Mouse (Mus musculus) lung, postnatal 0 days (tissue): ENCODE data around the gene Rnh1. TPM values are rescaled to one million over a fixed set of nuclear protein-coding genes. Genes with fewer than 3 reads are reported as not detected.

Source experiments
- ATAC-seq: fragments of 200-750 bp; cut with Nextera tagmentation; 2 replicates; pipeline ENCODE4 v1.8.0; 2017; ENCODE audit warnings: moderate library complexity
- DNase-seq: peaks from one replicate; pipeline ENCODE4 v3.0.0-alpha.2; 2016; ENCODE audit warnings: low spot score
- H3K27ac ChIP-seq: fragments of 300-500 bp; sonication (generic); 2 replicates; pipeline ENCODE4 v1.5.1; 2014; ENCODE audit warnings: antibody characterized with exemption, mild to moderate bottlenecking, low read length, mixed read lengths
- H3K27me3 ChIP-seq: fragments of 300-500 bp; sonication (generic); replicated peaks from 2 replicates; pipeline ENCODE4 v1.6.1; 2014; ENCODE audit warnings: low read length, mixed read lengths; ENCODE audit not compliant: insufficient read depth
- H3K36me3 ChIP-seq: fragments of 300-500 bp; sonication (generic); 2 replicates; pipeline ENCODE4 v1.6.1; 2014; ENCODE audit warnings: low read length, mixed read lengths; ENCODE audit not compliant: insufficient read depth
- H3K4me1 ChIP-seq: fragments of 300-500 bp; sonication (generic); 2 replicates; pipeline ENCODE4 v1.6.1; 2014; ENCODE audit warnings: antibody characterized with exemption, low read depth, low read length, mixed read lengths; ENCODE audit not compliant: insufficient read depth
- H3K4me2 ChIP-seq: fragments of 300-500 bp; sonication (generic); replicated peaks from 2 replicates; pipeline ENCODE4 v1.6.1; 2014; ENCODE audit warnings: low read depth, mild to moderate bottlenecking, low read length, moderate library complexity, mixed read lengths
- H3K4me3 ChIP-seq: fragments of 300-500 bp; sonication (generic); 2 replicates; pipeline ENCODE4 v1.5.1; 2014; ENCODE audit warnings: low read depth, low read length
- H3K9ac ChIP-seq: fragments of 300-500 bp; sonication (generic); replicated peaks from 2 replicates; pipeline ENCODE4 v1.6.1; 2014; ENCODE audit warnings: low read depth, mild to moderate bottlenecking
- H3K9me3 ChIP-seq: fragments of 300-500 bp; sonication (generic); 2 replicates; pipeline ENCODE4 v1.6.1; 2016; ENCODE audit warnings: low read length, mixed read lengths
- CTCF ChIP-seq: IDR thresholded peaks from 2 replicates; pipeline ENCODE4 v1.5.1; 2016; ENCODE audit warnings: antibody characterized with exemption, mild to moderate bottlenecking
- EP300 ChIP-seq: IDR thresholded peaks from 2 replicates; pipeline ENCODE4 v1.6.1; 2016; ENCODE audit warnings: antibody characterized with exemption, mild to moderate bottlenecking, control low read depth
- WGBS: fragments of 180-500 bp; shearing (Covaris S2); extraction: QIAGEN DNeasy Blood & Tissue Kit; methylation state at CpG from one replicate; pipeline ENCODE4 v1.1.7; 2014; 5-methylcytosine and 5-hydroxymethylcytosine counted together
- polyA plus RNA-seq: library from polyadenylated mRNA; unstranded; fragments of >200 nt; fragmentation: Nextera tagmentation; extraction: Ambion mirVana; gene quantifications from 2 replicates; pipeline ENCODE4 v1.2.1, GENCODE M21; 2015

Rnh1 gene
- polyA plus RNA-seq, 1 experiment from 2014 or later, result 187 TPM

- peak within 1 kb of the TSS; percentile 95 for H3K27ac ChIP-seq
- H3K36me3 ChIP-seq, result no peaks in the 10 kb centered on the region
- ATAC-seq (peak; percentile 90), DNase-seq (peak; percentile 97)
- no peaks in the 10 kb centered on the region for H3K27me3 ChIP-seq
- H3K9me3 ChIP-seq, result no peaks in the 10 kb centered on the region
- no peak for TF ChIP-seq EP300
- no peak for TF ChIP-seq CTCF
- peaks cover 8% of the 10 kb centered on the region; the same call in 1 of the 2 replicates for H3K4me1 ChIP-seq
- under 1% methylated on average over 40 of the region's 41 CpGs for WGBS
- peak within 1 kb of the TSS; percentile 58 for H3K4me3 ChIP-seq
- peak within 1 kb of the TSS; percentile 97 for H3K4me2 ChIP-seq
- H3K9ac ChIP-seq, result peak within 1 kb of the TSS; percentile 72
Measured at GRCm38 (mm10) chr7:141215101-141215879, 42.6 kb upstream of the Rnh1 start, which contains the start of gene Rassf7. Gene Rassf7 (plus strand): TSS chr7:141215860.

GRCm38 (mm10) chr7:141214310-141214709 is 41.7 kb upstream of the Rnh1 start:
- H3K4me2 ChIP-seq, result no peak overlapping the region
- no peak overlapping the region for H3K4me3 ChIP-seq
- 45% methylated on average over 3 of the region's 3 CpGs for WGBS
- TF ChIP-seq EP300 (no peak), CTCF (no peak)
- no peaks in the 10 kb centered on the region for H3K9me3 ChIP-seq
- H3K4me1 ChIP-seq, result peaks cover 8% of the 10 kb centered on the region; the same call in 1 of the 2 replicates
- ATAC-seq (no peak), DNase-seq (no peak)
- no peaks in the 10 kb centered on the region for H3K36me3 ChIP-seq
- 0 out of 2 replicates have a peak, but pooled peaks cover 3% of the 10 kb centered on the region for H3K27me3 ChIP-seq
- H3K9ac ChIP-seq, result no peak overlapping the region
- H3K27ac ChIP-seq, result no peak overlapping the region

GRCm38 (mm10) chr7:141213605-141214235 is 41.1 kb upstream of the Rnh1 start, which contains the start of gene Lmntd2:
Gene Lmntd2 (minus strand): TSS chr7:141214080.
- Histone ChIP-seq H3K9ac (0 out of 2 replicates have a peak within 1 kb of the TSS, but pooled peaks have one; percentile 32), H3K9me3 (no peaks in the 10 kb centered on the region), H3K4me3 (peak within 1 kb of the TSS; percentile 58; the same call in 1 of the 2 replicates), H3K36me3 (no peaks in the 10 kb centered on the region), H3K27me3 (0 out of 2 replicates have a peak, but pooled peaks cover 3% of the 10 kb centered on the region), H3K4me1 (peaks cover 8% of the 10 kb centered on the region; the same call in 1 of the 2 replicates), H3K4me2 (peak within 1 kb of the TSS; percentile 97), H3K27ac (peak within 1 kb of the TSS; percentile 76)
- no peak for TF ChIP-seq EP300
- no peak for TF ChIP-seq CTCF
- DNase-seq, result no peak
- WGBS, result 86% methylated on average over 11 of the region's 11 CpGs
- no peak for ATAC-seq

GRCm38 (mm10) chr7:141213133-141213532 is 40.5 kb upstream of the Rnh1 start:
- WGBS, result 76% methylated on average over 3 of the region's 3 CpGs
- H3K27ac ChIP-seq, result no peak overlapping the region
- H3K36me3 ChIP-seq, result no peaks in the 10 kb centered on the region
- H3K9me3 ChIP-seq, result no peaks in the 10 kb centered on the region
- H3K4me3 ChIP-seq, result no peak overlapping the region
- DNase-seq, result no peak
- H3K4me1 ChIP-seq, result peaks cover 8% of the 10 kb centered on the region; the same call in 1 of the 2 replicates
- TF ChIP-seq EP300 (no peak), CTCF (no peak)
- no peak overlapping the region for H3K4me2 ChIP-seq
- no peak for ATAC-seq
- H3K27me3 ChIP-seq, result 0 out of 2 replicates have a peak, but pooled peaks cover 3% of the 10 kb centered on the region
- H3K9ac ChIP-seq, result no peak overlapping the region

- Histone ChIP-seq H3K4me2 (no peak overlapping the region), H3K27ac (no peak overlapping the region), H3K9ac (no peak overlapping the region), H3K4me3 (no peak overlapping the region), H3K4me1 (peaks cover 4% of the 10 kb centered on the region; the same call in 1 of the 2 replicates), H3K27me3 (0 out of 2 replicates have a peak, but pooled peaks cover 3% of the 10 kb centered on the region), H3K36me3 (no peaks in the 10 kb centered on the region), H3K9me3 (no peaks in the 10 kb centered on the region)
- TF ChIP-seq EP300 (no peak), CTCF (no peak)
- no peak for ATAC-seq
- no peak for DNase-seq
- WGBS, result 87% methylated on average over 14 of the region's 14 CpGs
Measured at GRCm38 (mm10) chr7:141210606-141211131, 38.0 kb upstream of the Rnh1 start.

GRCm38 (mm10) chr7:141210137-141210536 is 37.5 kb upstream of the Rnh1 start:
- ATAC-seq, result no peak
- Histone ChIP-seq H3K4me3 (no peak overlapping the region), H3K4me2 (no peak overlapping the region), H3K9me3 (no peaks in the 10 kb centered on the region), H3K27me3 (0 out of 2 replicates have a peak, but pooled peaks cover 3% of the 10 kb centered on the region), H3K27ac (no peak overlapping the region), H3K9ac (no peak overlapping the region), H3K36me3 (no peaks in the 10 kb centered on the region), H3K4me1 (peaks cover 3% of the 10 kb centered on the region; the same call in 1 of the 2 replicates)
- WGBS, result 65% methylated on average over 12 of the region's 12 CpGs
- DNase-seq, result no peak
- TF ChIP-seq EP300 (no peak), CTCF (no peak)
